Mouse (Mus musculus) CH12.LX (cell line): ENCODE data around the gene Slco4a1. TPM values are rescaled to one million over a fixed set of nuclear protein-coding genes. Genes with fewer than 3 reads are reported as not detected.

Experiments
- DNase-seq: peaks from one replicate; pipeline ENCODE4 v3.0.0-alpha.2; 2013; ENCODE audit errors: extremely low read depth
- H3K27ac ChIP-seq: 2 replicates; pipeline ENCODE4 v1.5.1; 2012; ENCODE audit warnings: low read depth, mild to moderate bottlenecking, control low read depth, moderate library complexity; ENCODE audit not compliant: insufficient read depth
- H3K27me3 ChIP-seq: replicated peaks from 2 replicates; pipeline ENCODE3; 2012; ENCODE audit warnings: inconsistent platforms
- H3K36me3 ChIP-seq, 2 experiments: replicated peaks in 1 of 2; 2 replicates each; pipeline versions ENCODE3 to v1.6.1; 2012; ENCODE audit warnings: inconsistent platforms in 1 of 2, low read length in 1 of 2, mild to moderate bottlenecking in 1 of 2, mixed read lengths in 1 of 2, moderate library complexity in 1 of 2; ENCODE audit not compliant: control insufficient read depth in 1 of 2, insufficient read depth in 1 of 2
- H3K4me1 ChIP-seq, 2 experiments: 2 replicates each; pipeline ENCODE4 v1.6.1; 2012; ENCODE audit warnings: inconsistent platforms in 1 of 2, moderate library complexity in 1 of 2; ENCODE audit not compliant: insufficient read depth in 2 of 2, control insufficient read depth in 1 of 2
- H3K4me2 ChIP-seq: 2 replicates; pipeline ENCODE4 v1.6.1; 2012; ENCODE audit warnings: low read depth, mild to moderate bottlenecking, control low read depth; ENCODE audit not compliant: poor library complexity, insufficient read depth, severe bottlenecking
- H3K4me3 ChIP-seq, 3 experiments: fragments of 150-350 bp in 1 of 3; sonication (generic) in 1 of 3; replicated peaks in 1 of 3; 2 replicates each; pipeline versions ENCODE3 to v1.5.1; 2011 to 2012; ENCODE audit warnings: low read depth in 2 of 3, low read length in 2 of 3, mild to moderate bottlenecking in 2 of 3, moderate library complexity in 2 of 3, control low read depth in 1 of 3, improper control_type of control experiment in 1 of 3, inconsistent platforms in 1 of 3, mixed read lengths in 1 of 3; ENCODE audit not compliant: poor library complexity in 1 of 3
- H3K79me2 ChIP-seq: replicated peaks from 2 replicates; pipeline ENCODE4 v1.6.1; 2012; ENCODE audit warnings: mild to moderate bottlenecking, moderate library complexity; ENCODE audit not compliant: control insufficient read depth, poor library complexity, insufficient read depth, severe bottlenecking; ENCODE audit errors: extremely low read depth
- H3K9ac ChIP-seq: 2 replicates; pipeline ENCODE4 v1.6.1; 2012; ENCODE audit warnings: low read depth, mild to moderate bottlenecking, control low read depth, moderate library complexity; ENCODE audit not compliant: insufficient read depth
- H3K9me3 ChIP-seq: replicated peaks from 2 replicates; pipeline ENCODE3; 2012; ENCODE audit warnings: low read length, inconsistent platforms, mixed read lengths
- BHLHE40 ChIP-seq: IDR thresholded peaks from 2 replicates; pipeline ENCODE4 v1.6.1; 2011; ENCODE audit warnings: mild to moderate bottlenecking, low read depth, low read length, improper control_type of control experiment
- CTCF ChIP-seq, 2 experiments: IDR thresholded peaks in 1 of 2; conservative IDR thresholded peaks in 1 of 2; 2 replicates each; pipeline ENCODE4 v1.5.1; 2011 to 2012; ENCODE audit warnings: low read depth in 2 of 2, low read length in 2 of 2, improper control_type of control experiment in 1 of 2, inconsistent platforms in 1 of 2, mild to moderate bottlenecking in 1 of 2, moderate library complexity in 1 of 2
- E2F4 ChIP-seq: IDR thresholded peaks from 2 replicates; pipeline ENCODE4 v1.6.1; 2011; ENCODE audit warnings: low read depth, low read length, improper control_type of control experiment; ENCODE audit not compliant: insufficient replicate concordance
- EP300 ChIP-seq: IDR thresholded peaks from 2 replicates; pipeline ENCODE4 v1.6.1; 2011; ENCODE audit warnings: low read length, improper control_type of control experiment
- ETS1 ChIP-seq: conservative IDR thresholded peaks from 2 replicates; pipeline ENCODE4 v1.6.1; 2012; ENCODE audit warnings: low read depth, mild to moderate bottlenecking, inconsistent platforms, low read length, improper control_type of control experiment, moderate library complexity
- GABPA ChIP-seq: IDR thresholded peaks from 2 replicates; pipeline ENCODE4 v1.6.1; 2012; ENCODE audit warnings: low read depth, low read length, improper control_type of control experiment, inconsistent platforms; ENCODE audit not compliant: insufficient replicate concordance
- IRF4 ChIP-seq: IDR thresholded peaks from 2 replicates; pipeline ENCODE4 v1.6.1; 2014; ENCODE audit warnings: low read depth, mild to moderate bottlenecking, inconsistent platforms, low read length, improper control_type of control experiment
- JUN ChIP-seq: IDR thresholded peaks from 2 replicates; pipeline ENCODE4 v1.6.1; 2011; ENCODE audit warnings: low read depth, mild to moderate bottlenecking, low read length, improper control_type of control experiment, moderate library complexity; ENCODE audit not compliant: insufficient read depth
- JUND ChIP-seq: conservative IDR thresholded peaks from 2 replicates; pipeline ENCODE4 v1.6.1; 2011; ENCODE audit warnings: low read depth, low read length, improper control_type of control experiment
- KAT2A ChIP-seq: IDR thresholded peaks from 2 replicates; pipeline ENCODE4 v1.6.1; 2012; ENCODE audit warnings: low read length, improper control_type of control experiment, inconsistent platforms; ENCODE audit not compliant: insufficient replicate concordance
- MAZ ChIP-seq: IDR thresholded peaks from 2 replicates; pipeline ENCODE4 v1.6.1; 2012; ENCODE audit warnings: low read depth, mild to moderate bottlenecking, inconsistent platforms, low read length, improper control_type of control experiment, moderate library complexity
- MXI1 ChIP-seq: IDR thresholded peaks from 2 replicates; pipeline ENCODE4 v1.6.1; 2011; ENCODE audit warnings: mild to moderate bottlenecking, low read depth, low read length, improper control_type of control experiment
- NELFE ChIP-seq: IDR thresholded peaks from 2 replicates; pipeline ENCODE4 v1.6.1; 2011; ENCODE audit warnings: low read depth, low read length, improper control_type of control experiment
- PAX5 ChIP-seq: IDR thresholded peaks from 2 replicates; pipeline ENCODE4 v1.6.1; 2012; ENCODE audit warnings: low read length, inconsistent platforms, mixed read lengths
- RAD21 ChIP-seq: IDR thresholded peaks from 2 replicates; pipeline ENCODE4 v1.6.1; 2011; ENCODE audit warnings: low read depth, mild to moderate bottlenecking, low read length, improper control_type of control experiment, moderate library complexity
- RCOR1 ChIP-seq: conservative IDR thresholded peaks from 2 replicates; pipeline ENCODE4 v1.6.1; 2012; ENCODE audit warnings: low read depth, mild to moderate bottlenecking, inconsistent platforms, low read length, improper control_type of control experiment
- SMC3 ChIP-seq: IDR thresholded peaks from 2 replicates; pipeline ENCODE4 v1.6.1; 2011; ENCODE audit warnings: low read depth, low read length, improper control_type of control experiment
- TBP ChIP-seq: conservative IDR thresholded peaks from 2 replicates; pipeline ENCODE4 v1.6.1; 2011; ENCODE audit warnings: low read depth, low read length, improper control_type of control experiment
- TCF12 ChIP-seq: IDR thresholded peaks from 2 replicates; pipeline ENCODE4 v1.6.1; 2014; ENCODE audit warnings: low read depth, mild to moderate bottlenecking, inconsistent platforms, low read length, improper control_type of control experiment
- UBTF ChIP-seq: IDR thresholded peaks from 2 replicates; pipeline ENCODE4 v1.6.1; 2012; ENCODE audit warnings: low read depth, mild to moderate bottlenecking, inconsistent platforms, low read length, improper control_type of control experiment, moderate library complexity
- USF1 ChIP-seq: IDR thresholded peaks from 2 replicates; pipeline ENCODE4 v1.6.1; 2014; ENCODE audit warnings: low read depth, mild to moderate bottlenecking, inconsistent platforms, low read length, improper control_type of control experiment
- USF2 ChIP-seq: conservative IDR thresholded peaks from 2 replicates; pipeline ENCODE4 v1.6.1; 2011; ENCODE audit warnings: low read depth, low read length, improper control_type of control experiment
- ZKSCAN1 ChIP-seq: IDR thresholded peaks from 2 replicates; pipeline ENCODE4 v1.6.1; 2012; ENCODE audit warnings: low read depth, inconsistent platforms, low read length, improper control_type of control experiment, borderline replicate concordance
- ZNF384 ChIP-seq: IDR thresholded peaks from 2 replicates; pipeline ENCODE4 v1.6.1; 2012; ENCODE audit warnings: low read depth, low read length, improper control_type of control experiment, inconsistent platforms
- dilution Hi-C: fragments of 300-500 bp; cut with MboI; formaldehyde crosslinking; loops from 2 replicates; pipeline ENCODE4 v1.14.3; 2020; ENCODE audit warnings: low sequenced_read_pairs; ENCODE audit not compliant: extremely low pct_unique_long_range_greater_than_20kb, extremely low pct_ligation_motif_present
- in situ Hi-C: fragments of 300-500 bp; cut with MboI; formaldehyde crosslinking; loops from 3 replicates; pipeline ENCODE4 v1.14.3; 2019; ENCODE audit warnings: low sequenced_read_pairs, low pct_ligation_motif_present, low pct_unique_long_range_greater_than_20kb, mixed read lengths
- polyA plus RNA-seq: library from polyadenylated mRNA; unstranded; fragments of >175 nt; gene quantifications from 2 replicates; pipeline ENCODE4 v1.2.1, GENCODE M21; 2012; ENCODE audit warnings: low read depth; ENCODE audit not compliant: insufficient read length
- total RNA-seq, 2 experiments: library from RNA; depleted of rRNA; stranded (reverse); fragments of 300-350 nt in 1 of 2; fragments of >200 nt in 1 of 2; gene quantifications; 2 replicates each; pipeline ENCODE4 v1.2.3; 2012 to 2014

The Slco4a1 gene
- total and polyA plus RNA-seq, 3 experiments: 1.9 to 5.4 (median 3.9) TPM

DNA sequence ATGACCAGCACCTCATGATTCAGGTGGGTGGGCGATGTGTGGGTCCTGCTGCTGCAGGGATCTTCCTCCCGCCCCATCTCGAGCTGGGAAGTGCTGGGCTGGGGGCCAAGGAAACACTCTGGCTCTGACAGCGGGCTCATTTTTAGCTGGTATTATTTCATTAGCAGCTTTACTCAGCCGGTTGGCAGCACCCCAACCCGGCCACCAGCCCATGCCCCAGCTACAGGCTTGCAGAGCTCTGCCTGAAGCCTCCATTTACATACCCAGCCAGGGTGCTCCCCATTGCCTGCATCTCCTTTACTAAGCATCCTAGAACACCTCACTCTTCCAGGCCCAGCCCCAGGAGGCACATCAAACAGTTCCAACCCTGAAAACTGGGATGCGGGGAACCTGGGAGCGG is 29.0 kb upstream of the Slco4a1 start:
- Histone ChIP-seq H3K4me1 (peaks cover 0 to 4% of the 10 kb centered on the region in 2 experiments; a peak in 2 of 4 replicates), H3K36me3 (peaks cover 0 to 3% of the 10 kb centered on the region in 2 experiments), H3K27ac (no peak overlapping the region), H3K79me2 (no peaks in the 10 kb centered on the region), H3K27me3 (peaks cover 20% of the 10 kb centered on the region), H3K9me3 (no peaks in the 10 kb centered on the region), H3K4me3 (no peak overlapping the region), H3K9ac (no peak overlapping the region), H3K4me2 (no peak overlapping the region)
- dilution Hi-C loops: no loop called here
- no peak for DNase-seq
- in situ Hi-C loops: loop anchor here (5.0 kb wide), 1 partner anchor 75 kb away; no protein-coding TSS in a partner anchor
- TF ChIP-seq RAD21 (no peak), JUN (no peak), BHLHE40 (no peak), TCF12 (no peak), CTCF (conservative IDR thresholded peaks at IDR 0.05 in 1 of 2, IDR thresholded peaks at IDR 0.05 in 1 of 2; ENCODE audit: low read depth in 2 of 2, low read length in 2 of 2) (no peak), USF1 (no peak), MAZ (no peak), ETS1 (no peak), ZNF384 (no peak), ZKSCAN1 (no peak), USF2 (no peak), SMC3 (no peak), MXI1 (no peak), KAT2A (no peak), E2F4 (no peak)
- TF ChIP-seq, all 38 proteins: peak for 0

DNA sequence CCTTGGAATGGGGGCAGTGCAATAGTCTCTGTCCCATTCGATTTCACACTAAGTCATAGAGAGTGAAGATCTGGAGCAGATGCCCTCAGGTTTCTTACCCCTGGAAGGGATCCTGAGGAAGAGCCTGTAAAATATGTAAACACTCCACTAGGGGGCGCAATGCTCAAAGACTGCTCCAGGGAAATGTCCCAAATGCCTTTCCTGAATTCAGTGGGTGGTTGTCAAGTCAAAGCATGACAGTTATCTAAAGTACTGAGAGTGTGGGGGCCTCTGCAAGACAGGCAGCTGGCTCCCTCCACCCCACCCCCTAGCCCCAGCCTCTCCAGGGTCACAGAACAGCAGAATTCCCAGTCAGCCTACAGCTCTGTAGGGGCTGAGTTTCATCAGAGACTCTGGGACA is 27.7 kb upstream of the Slco4a1 start:
- no peak overlapping the region for H3K9ac ChIP-seq
- TF ChIP-seq NELFE (no peak), RCOR1 (no peak), IRF4 (no peak), EP300 (no peak), RAD21 (peak; percentile 58), E2F4 (no peak), UBTF (no peak), TBP (no peak), JUND (no peak), SMC3 (peak; percentile 45), JUN (no peak), CTCF (conservative IDR thresholded peaks at IDR 0.05 in 1 of 2, IDR thresholded peaks at IDR 0.05 in 1 of 2; ENCODE audit: low read depth in 2 of 2, low read length in 2 of 2) (peak; percentile 69 to 72), GABPA (no peak), USF2 (no peak), PAX5 (no peak)
- TF ChIP-seq, all 38 proteins: peak for 3
- Histone ChIP-seq H3K27me3 (peaks cover 15% of the 10 kb centered on the region), H3K4me2 (no peak overlapping the region), H3K79me2 (no peaks in the 10 kb centered on the region), H3K36me3 (peaks cover 0 to 3% of the 10 kb centered on the region in 2 experiments), H3K9me3 (no peaks in the 10 kb centered on the region), H3K4me1 (peaks cover 5 to 17% of the 10 kb centered on the region in 2 experiments; a peak in 2 of 4 replicates), H3K4me3 (no peak overlapping the region), H3K27ac (no peak overlapping the region)
- in situ Hi-C loops: loop anchor here (5.0 kb wide), 1 partner anchor 76 kb away; no protein-coding TSS in a partner anchor
- peak; percentile 41 for DNase-seq
- dilution Hi-C loops: no loop called here
